Mouse (Mus musculus) adrenal gland, adult 2 months (tissue): ENCODE data around the gene Bicral. TPM values are rescaled to one million over a fixed set of nuclear protein-coding genes. Genes with fewer than 3 reads are reported as not detected.

Source experiments
- DNase-seq: peaks from one replicate; pipeline ENCODE4 v3.0.0; 2021
- polyA plus RNA-seq: library from polyadenylated mRNA; depleted of rRNA; stranded (reverse); fragments of >200 nt; gene quantifications from 2 replicates; pipeline ENCODE4 v1.2.3, GENCODE M21; 2012; rRNA removed
- total RNA-seq, 2 experiments: library from RNA; stranded (reverse); gene quantifications; 2 replicates each; pipeline ENCODE4 v1.2.3; 2021

Bicral gene
- total and polyA plus RNA-seq, 3 experiments, result 7.7 to 25.1 (median 22.6) TPM

DNA sequence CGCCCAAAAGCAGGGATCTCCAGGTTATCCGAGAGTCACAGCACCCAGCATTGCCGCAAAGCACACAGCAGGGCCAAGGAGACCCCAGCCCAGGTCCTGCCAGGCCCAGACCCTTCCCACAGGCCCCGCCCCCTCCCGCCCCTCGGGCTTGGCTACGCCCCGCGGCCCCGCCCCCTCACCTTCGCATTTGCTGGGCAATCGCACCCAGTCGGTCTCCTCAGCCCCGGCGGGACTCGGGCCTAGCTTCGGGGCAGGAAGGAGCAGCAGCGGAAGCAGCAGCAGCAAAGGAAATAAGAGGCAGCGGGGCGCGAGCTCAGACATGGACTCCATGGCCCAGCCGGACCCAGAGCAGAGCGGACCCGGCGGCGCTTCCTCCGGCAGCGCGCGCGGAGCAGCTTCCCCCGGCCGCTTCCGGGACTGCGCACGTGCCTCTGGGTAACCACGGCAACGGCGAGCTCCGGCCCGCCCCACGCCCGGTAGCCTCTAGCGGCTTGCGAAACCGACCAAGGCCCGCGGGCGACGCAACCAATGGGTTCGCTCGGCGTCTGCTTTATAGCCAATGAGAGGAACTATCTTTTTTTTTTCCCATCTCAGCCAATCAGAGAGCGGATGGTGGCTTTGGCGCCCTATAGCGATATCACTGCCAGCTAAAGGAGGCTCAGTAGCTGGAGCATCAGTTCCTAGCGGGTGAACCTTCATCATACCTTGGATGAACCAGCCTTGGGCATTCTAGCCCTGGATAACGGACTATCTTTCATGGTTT lies 106.3 kb downstream of the Bicral start, which contains the start of gene Cnpy3:
TSS of gene Cnpy3 (minus strand) at position 421 of the 763 bp plus-strand sequence.
- DNase-seq, result peak; percentile 98

DNA sequence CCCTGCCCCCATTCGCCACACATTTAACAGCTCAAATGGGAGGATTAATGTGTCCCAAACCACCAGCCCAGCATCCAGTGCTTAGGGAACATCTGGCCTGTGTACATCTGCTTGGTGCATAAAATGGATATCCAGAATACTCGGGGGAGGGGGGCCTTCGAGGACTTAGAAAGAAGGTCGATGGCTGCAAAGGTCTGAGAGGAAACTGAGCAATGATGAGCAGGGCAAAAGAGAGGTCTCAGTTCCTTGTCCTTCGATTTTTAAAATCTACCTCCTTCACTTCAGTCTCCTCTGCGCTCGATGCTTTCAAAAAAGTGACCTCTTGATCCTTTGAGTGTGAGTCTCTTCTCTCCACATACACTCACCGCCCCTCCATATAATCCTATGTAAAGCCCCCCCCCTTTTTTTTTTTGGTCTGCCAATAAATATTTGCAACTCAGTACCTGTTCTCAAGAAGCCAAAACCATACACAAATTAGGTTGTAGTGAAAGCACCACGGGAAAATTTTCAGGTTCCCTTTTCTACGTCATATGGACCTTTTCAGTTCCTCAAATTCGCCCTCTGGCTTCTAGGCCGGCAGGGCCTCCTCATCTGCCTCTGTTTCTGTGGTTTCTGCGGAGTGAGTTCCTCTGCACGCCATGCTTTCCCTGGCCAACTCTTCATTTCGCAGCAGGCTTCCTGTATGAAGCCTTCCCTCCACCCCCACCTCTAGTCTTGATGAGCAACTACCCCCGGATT lies 107.1 kb downstream of the Bicral start:
- DNase-seq, result no peak

DNA sequence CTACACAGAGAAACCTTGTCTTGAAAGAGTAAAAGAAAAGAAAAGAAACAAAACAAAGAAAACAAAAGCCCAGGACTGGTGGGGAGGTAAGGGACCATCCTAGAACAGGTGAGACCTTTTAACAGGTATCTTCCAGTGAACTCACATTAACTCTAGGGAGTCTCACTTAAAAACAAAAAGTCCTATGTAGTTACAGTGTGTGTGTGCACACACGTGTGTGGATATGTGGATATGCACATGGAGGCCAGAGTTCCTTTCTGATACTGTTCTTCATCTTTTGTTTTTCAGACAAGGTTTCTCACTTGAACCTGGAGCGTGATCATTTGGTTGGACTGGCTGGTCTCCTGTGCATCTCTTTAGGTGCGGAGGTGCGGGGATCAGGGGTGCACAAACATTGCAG lies 107.7 kb downstream of the Bicral start:
- DNase-seq, result no peak

DNA sequence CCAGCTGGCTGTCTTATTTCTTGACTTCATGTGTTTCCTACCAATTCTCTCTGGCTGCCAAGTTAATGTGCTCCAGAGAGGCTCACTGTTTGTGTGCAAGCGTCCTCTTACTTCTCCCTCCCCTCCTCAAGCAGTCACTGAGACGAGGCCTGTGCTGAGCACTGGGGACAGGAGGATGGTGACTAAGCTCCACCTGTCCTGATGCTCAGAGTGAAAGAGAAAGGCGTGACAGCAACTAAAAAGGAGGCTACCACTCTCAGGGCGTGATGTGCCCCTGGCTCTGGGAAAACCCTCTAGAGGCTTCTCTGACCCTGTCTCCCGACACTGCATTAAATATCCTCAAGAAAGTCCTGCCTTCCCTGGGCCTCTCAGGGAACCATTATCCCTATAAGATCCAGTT lies 109.0 kb downstream of the Bicral start:
- DNase-seq, result no peak

Other genes with a start within 250 kb of the Bicral start
- 1 to 10 TPM; 4.6 to 8.0 TPM for gene Ptk7, start 229.0 kb downstream of the Bicral start, total RNA-seq
- gene Ptk7, start 229.0 kb downstream of the Bicral start, polyA plus RNA-seq, result 8.6 and 9.2 TPM in 2 replicates
- gene Klc4, start 212.5 kb downstream of the Bicral start, total RNA-seq, result 10 to 100 TPM; 40.9 to 43.1 TPM
- gene Klc4, start 212.5 kb downstream of the Bicral start, polyA plus RNA-seq, result 25.7 and 29.7 TPM in 2 replicates
- 100 to 1,000 TPM in 1 of 2 experiments, 10 to 100 TPM in 1; 82.9 to 113 TPM for gene Mrpl2, start 212.3 kb downstream of the Bicral start, total RNA-seq
- gene Mrpl2, start 212.3 kb downstream of the Bicral start, polyA plus RNA-seq, result 343 and 456 TPM in 2 replicates
- gene Cul7, start 208.1 kb downstream of the Bicral start, total RNA-seq, result 10 to 100 TPM; 28.6 to 36.3 TPM
- 52.6 and 53.3 TPM in 2 replicates for gene Cul7, start 208.1 kb downstream of the Bicral start, polyA plus RNA-seq
- 10 to 100 TPM; 24.2 to 28.5 TPM for gene Rrp36, start 184.1 kb downstream of the Bicral start, total RNA-seq
- gene Rrp36, start 184.1 kb downstream of the Bicral start, polyA plus RNA-seq, result 21.7 and 23.8 TPM in 2 replicates
- gene Mea1, start 179.7 kb downstream of the Bicral start, total RNA-seq, result 100 to 1,000 TPM; 106 to 114 TPM
- gene Mea1, start 179.7 kb downstream of the Bicral start, polyA plus RNA-seq, result 44.9 and 50.8 TPM in 2 replicates
- 10 to 100 TPM; 57.5 to 64.0 TPM for gene Klhdc3, start 177.6 kb downstream of the Bicral start, total RNA-seq
- gene Klhdc3, start 177.6 kb downstream of the Bicral start, polyA plus RNA-seq, result 78.2 and 100 TPM in 2 replicates
- 10 to 100 TPM; 42.6 to 50.3 TPM for gene Ppp2r5d, start 153.4 kb downstream of the Bicral start, total RNA-seq
- 44.2 and 46.1 TPM in 2 replicates for gene Ppp2r5d, start 153.4 kb downstream of the Bicral start, polyA plus RNA-seq
- 10 to 100 TPM; 49.5 to 69.2 TPM for gene Pex6, start 147.0 kb downstream of the Bicral start, total RNA-seq
- gene Pex6, start 147.0 kb downstream of the Bicral start, polyA plus RNA-seq, result 167 and 190 TPM in 2 replicates
- 1 to 10 TPM; 1.2 to 6.5 TPM for gene Gnmt, start 129.3 kb downstream of the Bicral start, total RNA-seq
- 1.0 and 4.0 TPM in 2 replicates for gene Gnmt, start 129.3 kb downstream of the Bicral start, polyA plus RNA-seq
- 10 to 100 TPM; 53.7 to 59.5 TPM for gene Cnpy3, start 106.3 kb downstream of the Bicral start, total RNA-seq
- gene Cnpy3, start 106.3 kb downstream of the Bicral start, polyA plus RNA-seq, result 53.9 and 56.7 TPM in 2 replicates
- not detected for gene Ptcra, start 94.8 kb downstream of the Bicral start, total RNA-seq
- gene Ptcra, start 94.8 kb downstream of the Bicral start, polyA plus RNA-seq, result 0.27 TPM in 1 of 2 replicates, not detected in the other
- 10 to 100 TPM; 73.1 to 74.1 TPM for gene 2310039H08Rik, start 85.8 kb downstream of the Bicral start, total RNA-seq
- 296 and 305 TPM in 2 replicates for gene 2310039H08Rik, start 85.8 kb downstream of the Bicral start, polyA plus RNA-seq
- 10 to 100 TPM; 74.6 to 85.9 TPM for gene Rpl7l1, start 75.8 kb downstream of the Bicral start, total RNA-seq
- gene Rpl7l1, start 75.8 kb downstream of the Bicral start, polyA plus RNA-seq, result 6.5 and 8.0 TPM in 2 replicates
- gene Tbcc, start 32.2 kb upstream of the Bicral start, total RNA-seq, result 10 to 100 TPM; 13.1 to 23.8 TPM
- 17.2 and 18.5 TPM in 2 replicates for gene Tbcc, start 32.2 kb upstream of the Bicral start, polyA plus RNA-seq
- gene Prph2, start 52.0 kb upstream of the Bicral start, total RNA-seq, result not detected
- not detected in 2 replicates for gene Prph2, start 52.0 kb upstream of the Bicral start, polyA plus RNA-seq
- gene Ubr2, start 152.1 kb upstream of the Bicral start, total RNA-seq, result 10 to 100 TPM; 57.6 to 87.4 TPM
- 36.2 and 41.4 TPM in 2 replicates for gene Ubr2, start 152.1 kb upstream of the Bicral start, polyA plus RNA-seq